Mouse (Mus musculus) embryonic fibroblast, embryonic 13.5 days (primary cell): ENCODE data around the gene Gm20388. TPM values are rescaled to one million over a fixed set of nuclear protein-coding genes. Genes with fewer than 3 reads are reported as not detected.

Source experiments
- H3K27ac ChIP-seq: 2 replicates; pipeline ENCODE4 v1.5.1; 2012; ENCODE audit warnings: low read length, control low read depth, inconsistent platforms; ENCODE audit not compliant: insufficient read depth
- H3K4me1 ChIP-seq: 2 replicates; pipeline ENCODE4 v1.6.1; 2011; ENCODE audit warnings: low read length; ENCODE audit not compliant: control insufficient read depth, insufficient read depth
- H3K4me3 ChIP-seq: 2 replicates; pipeline ENCODE4 v1.5.1; 2011; ENCODE audit warnings: mild to moderate bottlenecking, control low read depth, low read length; ENCODE audit not compliant: insufficient read depth
- CTCF ChIP-seq: IDR thresholded peaks from 2 replicates; pipeline ENCODE4 v1.5.1; 2011; ENCODE audit warnings: mild to moderate bottlenecking, control low read depth, low read length, moderate library complexity, borderline replicate concordance; ENCODE audit not compliant: insufficient read depth
- POLR2A ChIP-seq: IDR thresholded peaks from 2 replicates; pipeline ENCODE4 v1.6.1; 2011; ENCODE audit warnings: low read depth, mild to moderate bottlenecking, control low read depth, low read length, moderate library complexity
- polyA plus RNA-seq: library from polyadenylated mRNA; stranded (reverse); fragments of >200 nt; gene quantifications from 2 replicates; pipeline ENCODE4 v1.2.4, GENCODE M21; 2011; ENCODE audit warnings: low read depth; ENCODE audit not compliant: missing spikeins, insufficient read length

Gene Gm20388
- polyA plus RNA-seq, 1 experiment, result 82.8 TPM

DNA sequence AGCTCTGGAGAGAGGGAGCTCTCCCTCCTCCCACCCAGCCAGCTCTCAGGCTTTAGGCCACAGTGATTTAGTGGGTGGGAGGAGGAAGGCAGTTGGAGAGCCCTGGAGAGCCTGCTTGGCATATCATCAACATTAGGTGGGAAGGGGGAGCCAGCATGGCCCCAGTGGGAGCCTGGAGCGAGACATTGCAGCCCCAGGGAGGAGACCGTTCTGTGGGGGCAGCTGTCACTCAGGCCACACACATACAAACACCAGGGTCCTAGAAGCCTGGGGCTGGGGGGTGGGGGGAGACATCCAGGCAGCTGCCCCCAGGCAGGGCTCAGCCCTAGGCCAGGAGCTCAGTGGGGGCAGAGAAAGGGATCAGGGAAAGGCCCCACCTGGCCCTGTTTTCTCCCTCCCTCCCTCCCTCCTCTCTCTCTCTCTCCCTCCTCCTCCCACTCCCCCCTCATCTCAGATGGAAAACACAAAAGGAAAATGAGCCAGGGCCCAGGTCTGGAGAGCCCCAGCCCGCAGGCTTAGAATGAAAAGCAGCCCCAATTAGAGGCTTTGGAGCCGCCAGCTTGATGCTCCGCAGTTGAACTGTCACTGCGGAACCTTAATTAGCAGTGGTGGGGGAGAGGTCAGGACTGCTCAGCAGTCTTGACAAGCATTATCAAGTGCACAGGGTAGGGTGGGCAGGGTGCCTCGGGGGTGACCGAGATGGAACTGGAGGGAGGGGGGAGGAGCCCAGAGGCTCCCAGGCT is 514.7 kb downstream of the Gm20388 start:
- Histone ChIP-seq H3K27ac (no peak overlapping the region), H3K4me1 (0 out of 2 replicates have a peak, but pooled peaks cover 2% of the 10 kb centered on the region), H3K4me3 (no peak overlapping the region)
- no peak for TF ChIP-seq POLR2A
- TF ChIP-seq CTCF, result no peak

- no peak for TF ChIP-seq CTCF
- TF ChIP-seq POLR2A, result no peak
These were observed 515.5 kb downstream of the Gm20388 start for GRCm38 (mm10) chr8:120426105-120426504.

GRCm38 (mm10) chr8:120426622-120427385 is 516.2 kb downstream of the Gm20388 start:
- Histone ChIP-seq H3K4me1 (0 out of 2 replicates have a peak, but pooled peaks cover 2% of the 10 kb centered on the region), H3K4me3 (no peak overlapping the region), H3K27ac (no peak overlapping the region)
- TF ChIP-seq CTCF, result no peak
- TF ChIP-seq POLR2A, result no peak

More at GRCm38 (mm10) chr8:120426105-120426504, 515.5 kb downstream of the Gm20388 start:
- Histone ChIP-seq H3K4me1 (0 out of 2 replicates have a peak, but pooled peaks cover 2% of the 10 kb centered on the region), H3K4me3 (no peak overlapping the region), H3K27ac (no peak overlapping the region)

GRCm38 (mm10) chr8:120428492-120428891 is 517.9 kb downstream of the Gm20388 start:
- Histone ChIP-seq H3K4me3 (no peak overlapping the region), H3K4me1 (0 out of 2 replicates have a peak, but pooled peaks cover 2% of the 10 kb centered on the region), H3K27ac (no peak overlapping the region)

GRCm38 (mm10) chr8:120429116-120429515 is 518.5 kb downstream of the Gm20388 start:
- no peak overlapping the region for H3K27ac ChIP-seq
- TF ChIP-seq CTCF (no peak), POLR2A (no peak)
- H3K4me1 ChIP-seq, result 0 out of 2 replicates have a peak, but pooled peaks cover 2% of the 10 kb centered on the region
- H3K4me3 ChIP-seq, result no peak overlapping the region

More at GRCm38 (mm10) chr8:120428492-120428891, 517.9 kb downstream of the Gm20388 start:
- TF ChIP-seq CTCF (no peak), POLR2A (no peak)

- Histone ChIP-seq H3K4me1 (0 out of 2 replicates have a peak, but pooled peaks cover 2% of the 10 kb centered on the region), H3K4me3 (no peak overlapping the region), H3K27ac (no peak overlapping the region)
- TF ChIP-seq CTCF, result no peak
- no peak for TF ChIP-seq POLR2A
These were observed 520.4 kb downstream of the Gm20388 start for GRCm38 (mm10) chr8:120431042-120431441.

- H3K4me1 ChIP-seq, result no peaks in the 10 kb centered on the region
- H3K4me3 ChIP-seq, result no peak overlapping the region
- no peak for TF ChIP-seq CTCF
- no peak for TF ChIP-seq POLR2A
- H3K27ac ChIP-seq, result no peak overlapping the region
These were observed 521.8 kb downstream of the Gm20388 start for GRCm38 (mm10) chr8:120432438-120432837.

DNA sequence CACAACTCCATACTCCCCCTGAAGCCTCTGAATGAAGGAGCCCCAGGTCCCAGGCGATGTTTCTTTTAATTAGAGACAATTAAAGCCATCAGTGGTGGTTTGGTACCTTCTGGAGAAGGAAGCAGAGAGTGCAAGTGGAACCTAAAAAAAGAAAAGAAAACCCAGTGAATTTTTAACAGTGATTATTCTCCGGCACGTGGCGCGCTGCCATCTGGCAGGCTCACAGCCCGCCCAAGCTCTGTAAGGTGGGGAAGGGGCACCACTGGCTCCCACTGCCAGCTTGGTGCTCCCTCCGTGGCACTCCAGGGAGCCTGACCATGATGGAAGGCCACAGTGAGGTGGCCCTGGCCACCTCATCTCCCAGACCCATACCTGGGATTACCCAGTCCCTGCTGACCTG is 522.5 kb downstream of the Gm20388 start:
- TF ChIP-seq CTCF (no peak), POLR2A (no peak)
- Histone ChIP-seq H3K27ac (no peak overlapping the region), H3K4me3 (no peak overlapping the region), H3K4me1 (no peaks in the 10 kb centered on the region)

GRCm38 (mm10) chr8:120433734-120434133 is 523.1 kb downstream of the Gm20388 start:
- TF ChIP-seq CTCF (no peak), POLR2A (no peak)
- Histone ChIP-seq H3K27ac (no peak overlapping the region), H3K4me3 (no peak overlapping the region), H3K4me1 (no peaks in the 10 kb centered on the region)
